Mouse (Mus musculus) thymus, adult 2 months (tissue): ENCODE measurements around the gene Nmu.

ENCODE experiments used
- CTCF ChIP-seq: fragments of 200-500 bp; IDR thresholded peaks from 2 replicates; pipeline ENCODE4 v1.5.1; 2012; ENCODE audit warnings: mild to moderate bottlenecking, control low read depth, low read length, moderate library complexity, borderline replicate concordance; ENCODE audit not compliant: control insufficient read depth, poor library complexity, insufficient read depth; ENCODE audit errors: extremely low read depth
- POLR2A ChIP-seq: fragments of 200-500 bp; IDR thresholded peaks from 2 replicates; pipeline ENCODE4 v1.6.1; 2012; ENCODE audit warnings: mild to moderate bottlenecking, low read length, control low read depth, moderate library complexity; ENCODE audit not compliant: control insufficient read depth, poor library complexity, insufficient read depth; ENCODE audit errors: extremely low read depth

- TF ChIP-seq CTCF (no peak), POLR2A (no peak)
Measured at GRCm38 (mm10) chr5:76285699-76286098, 77.9 kb downstream of the Nmu start.
